Mouse (Mus musculus) frontal cortex, postnatal 36 days (tissue): ENCODE measurements around the gene Maml3.

Experiments
- DNase-seq, 2 experiments: peaks; one replicate each; pipeline ENCODE4 v3.0.0; 2022; ENCODE audit warnings: low spot score in 2 of 2

Maml3 gene

GRCm38 (mm10) chr3:51958751-51959150 lies 146.1 kb downstream of the Maml3 start:
- DNase-seq, result peak in 1 of 2 experiments; percentile 26

- DNase-seq, result no peak
Observed at GRCm38 (mm10) chr3:51954441-51954840, 150.4 kb downstream of the Maml3 start.

- no peak for DNase-seq
Observed at GRCm38 (mm10) chr3:51953927-51954326, 150.9 kb downstream of the Maml3 start.

- no peak for DNase-seq
Observed at GRCm38 (mm10) chr3:51952728-51953623, 151.9 kb downstream of the Maml3 start.

GRCm38 (mm10) chr3:51952267-51952666 lies 152.6 kb downstream of the Maml3 start:
- no peak for DNase-seq

- no peak for DNase-seq
Observed at GRCm38 (mm10) chr3:51949651-51950050, 155.2 kb downstream of the Maml3 start.

GRCm38 (mm10) chr3:51947168-51947567 lies 157.7 kb downstream of the Maml3 start:
- no peak for DNase-seq

- no peak for DNase-seq
Observed at GRCm38 (mm10) chr3:51943642-51944041, 161.2 kb downstream of the Maml3 start.

GRCm38 (mm10) chr3:51941781-51942180 lies 163.1 kb downstream of the Maml3 start:
- peak; percentile 60 to 65 for DNase-seq

- DNase-seq, result no peak
Observed at GRCm38 (mm10) chr3:51939864-51940263, 165.0 kb downstream of the Maml3 start.

GRCm38 (mm10) chr3:51939054-51939453 lies 165.8 kb downstream of the Maml3 start:
- no peak for DNase-seq

GRCm38 (mm10) chr3:51937176-51937575 lies 167.7 kb downstream of the Maml3 start:
- no peak for DNase-seq

- DNase-seq, result no peak
Observed at GRCm38 (mm10) chr3:51934531-51935485, 170.1 kb downstream of the Maml3 start.

- DNase-seq, result no peak
Observed at GRCm38 (mm10) chr3:51928188-51928587, 176.7 kb downstream of the Maml3 start.

GRCm38 (mm10) chr3:51927591-51927990 lies 177.3 kb downstream of the Maml3 start:
- no peak for DNase-seq

GRCm38 (mm10) chr3:51927043-51927442 lies 177.8 kb downstream of the Maml3 start:
- no peak for DNase-seq

- no peak for DNase-seq
Observed at GRCm38 (mm10) chr3:51925758-51926157, 179.1 kb downstream of the Maml3 start.

GRCm38 (mm10) chr3:51924636-51925035 lies 180.2 kb downstream of the Maml3 start:
- no peak for DNase-seq

GRCm38 (mm10) chr3:51923800-51924199 lies 181.1 kb downstream of the Maml3 start:
- DNase-seq, result no peak

- DNase-seq, result no peak
Observed at GRCm38 (mm10) chr3:51916902-51917301, 188.0 kb downstream of the Maml3 start.

- DNase-seq, result peak; percentile 81 to 92
Observed at GRCm38 (mm10) chr3:51916060-51916870, 188.6 kb downstream of the Maml3 start.
